Mouse (Mus musculus): ENCODE results near the gene Nup93.

DNA sequence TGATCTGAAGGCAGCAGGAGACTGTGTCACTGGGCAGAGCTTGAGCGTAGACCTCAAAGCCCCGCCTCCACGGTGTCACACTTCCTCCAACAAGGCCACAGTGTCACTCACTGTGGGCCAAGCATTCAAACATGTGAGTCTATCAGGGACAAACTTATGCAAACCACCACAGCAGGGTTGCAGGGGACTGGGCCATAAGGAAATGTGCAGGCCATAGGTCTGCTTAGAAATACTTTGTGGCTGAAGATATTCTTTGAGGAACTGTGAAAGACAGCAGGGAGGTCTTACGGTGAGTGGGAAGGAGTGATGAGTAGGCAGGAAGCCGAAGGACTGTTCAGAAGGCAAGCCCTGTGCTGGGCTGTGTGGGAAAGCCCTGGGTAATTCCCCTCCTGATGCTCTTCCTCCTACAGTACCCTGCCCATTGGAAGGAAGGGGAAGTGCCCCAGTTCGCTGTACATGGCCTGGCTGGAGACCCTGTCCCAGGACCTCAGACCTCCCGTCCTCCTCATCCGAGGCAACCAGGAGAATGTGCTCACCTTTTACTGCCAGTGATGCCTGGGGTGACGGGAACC, 151.1 kb downstream of the Nup93 start:
- TF ChIP-seq CTCF (IDR thresholded peaks at IDR 0.05; ENCODE audit: extremely low read depth, insufficient read depth, low read length) (no peak), POLR2A (IDR thresholded peaks at IDR 0.05; ENCODE audit: extremely low read depth, insufficient read depth, low read length) (no peak)

Data from cortical plate, adult 2 months (tissue).